Mouse (Mus musculus) embryo, embryonic 11.5 days (tissue): ENCODE results near the gene Vmn1r130.
"Not testable (repeated sequence)": the region's sequence is repeated elsewhere in the genome, so short reads cannot be mapped to it uniquely, and the experiment has no call there.

Experiments used
- DNase-seq: peaks from one replicate; pipeline ENCODE4 v3.0.0-alpha.2; 2012; ENCODE audit warnings: low read depth, low spot score

Gene Vmn1r130

DNA sequence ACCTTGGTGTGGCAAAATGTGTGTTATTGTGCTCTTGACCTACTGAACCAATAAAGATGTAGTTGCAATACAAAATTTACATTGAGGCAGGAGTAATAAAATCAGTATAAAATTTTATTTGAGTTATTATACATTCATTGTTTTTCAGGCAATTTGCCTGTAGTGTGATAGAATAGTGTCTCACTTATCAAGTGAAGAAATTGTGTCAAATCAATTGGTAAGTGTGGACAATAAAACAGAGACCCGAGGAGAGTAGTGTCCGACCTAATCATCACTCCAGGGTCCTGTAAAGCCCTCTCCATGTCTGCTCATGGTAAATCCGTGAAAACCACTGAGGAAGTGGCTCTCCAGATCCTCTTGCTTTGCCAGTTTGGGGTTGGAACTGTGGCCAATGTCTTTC is at the start of gene Vmn1r130:
Vmn1r130 (plus strand) TSS at position 301 of the 400 bp plus-strand sequence.
- not testable (repeated sequence) for DNase-seq

DNA sequence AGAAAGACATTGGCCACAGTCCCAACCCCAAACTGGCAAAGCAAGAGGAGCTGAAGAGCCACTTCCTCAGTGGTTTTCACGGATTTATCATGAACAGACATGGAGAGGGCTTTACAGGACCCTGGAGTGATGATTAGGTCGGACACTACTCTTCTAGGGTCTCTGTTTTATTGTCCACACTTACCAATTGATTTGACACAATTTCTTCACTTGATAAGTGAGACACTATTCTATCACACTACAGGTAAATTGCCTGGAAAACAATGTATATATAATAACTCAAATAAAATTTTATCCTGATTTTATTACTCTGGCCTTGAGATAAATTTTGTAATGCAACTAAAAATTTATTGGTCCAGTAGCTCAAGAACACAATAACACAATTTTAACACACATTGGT is 34.4 kb downstream of the Vmn1r130 start, which contains the start of gene Vmn1r131:
Vmn1r131 (minus strand) TSS at position 101 of the 400 bp plus-strand sequence.
- DNase-seq = not testable (repeated sequence)
